Mouse (Mus musculus) adrenal gland, postnatal 10 days (tissue): ENCODE results near the gene Tnfrsf13b. TPM values are rescaled to one million over a fixed set of nuclear protein-coding genes. Genes with fewer than 3 reads are reported as not detected.
"Not testable (repeated sequence)": the region's sequence is repeated elsewhere in the genome, so short reads cannot be mapped to it uniquely, and the experiment has no call there.

ENCODE experiments used
- DNase-seq: peaks from one replicate; pipeline ENCODE4 v3.0.0; 2021; ENCODE audit warnings: mixed read lengths
- total RNA-seq, 2 experiments: library from RNA; stranded (reverse); gene quantifications; 2 replicates each; pipeline ENCODE4 v1.2.3; 2021

Tnfrsf13b gene
- total RNA-seq, 2 experiments from 2014 or later: 1.8 to 2.5 TPM

- not testable (repeated sequence) for DNase-seq
Measured at GRCm38 (mm10) chr11:61173477-61173876, 46.9 kb downstream of the Tnfrsf13b start.

- peak; percentile 71 for DNase-seq
Measured at GRCm38 (mm10) chr11:61174291-61174820, 47.8 kb downstream of the Tnfrsf13b start.

GRCm38 (mm10) chr11:61174821-61175658 is 48.5 kb downstream of the Tnfrsf13b start, which contains the start of gene Usp22:
Usp22 (minus strand) TSS chr11:61175055.
- peak; percentile 99 for DNase-seq

GRCm38 (mm10) chr11:61175778-61176177 is 49.2 kb downstream of the Tnfrsf13b start:
- DNase-seq: no peak

- DNase-seq: no peak
Measured at GRCm38 (mm10) chr11:61176321-61176720, 49.8 kb downstream of the Tnfrsf13b start.

- DNase-seq: no peak
Measured at GRCm38 (mm10) chr11:61180361-61180760, 53.8 kb downstream of the Tnfrsf13b start.

- DNase-seq: no peak
Measured at GRCm38 (mm10) chr11:61181624-61182023, 55.1 kb downstream of the Tnfrsf13b start.

GRCm38 (mm10) chr11:61183820-61184219 is 57.3 kb downstream of the Tnfrsf13b start:
- DNase-seq: no peak

- no peak for DNase-seq
Measured at GRCm38 (mm10) chr11:61190776-61191175, 64.2 kb downstream of the Tnfrsf13b start.

- not testable (repeated sequence) for DNase-seq
Measured at GRCm38 (mm10) chr11:61192123-61192522, 65.6 kb downstream of the Tnfrsf13b start.

- no peak for DNase-seq
Measured at GRCm38 (mm10) chr11:61192779-61193178, 66.2 kb downstream of the Tnfrsf13b start.

- peak; percentile 91 for DNase-seq
Measured at GRCm38 (mm10) chr11:61193392-61193791, 66.8 kb downstream of the Tnfrsf13b start.

- DNase-seq: no peak
Measured at GRCm38 (mm10) chr11:61196616-61197353, 70.2 kb downstream of the Tnfrsf13b start.

GRCm38 (mm10) chr11:61197935-61198334 is 71.4 kb downstream of the Tnfrsf13b start:
- DNase-seq: peak; percentile 10

Other genes with a start within 250 kb of the Tnfrsf13b start
- 10 to 100 TPM; 51.9 to 54.1 TPM for gene Tmem11, start 247.5 kb upstream of the Tnfrsf13b start, total RNA-seq
- gene Natd1, start 212.0 kb upstream of the Tnfrsf13b start, total RNA-seq: 10 to 100 TPM; 21.4 to 28.0 TPM
- gene Map2k3, start 194.7 kb upstream of the Tnfrsf13b start, total RNA-seq: 10 to 100 TPM; 64.6 to 81.5 TPM
- gene Kcnj12, start 104.2 kb upstream of the Tnfrsf13b start, total RNA-seq: 1 to 10 TPM; 2.3 to 2.9 TPM
- 10 to 100 TPM; 60.6 to 70.6 TPM for gene Usp22, start 48.3 kb downstream of the Tnfrsf13b start, total RNA-seq
- under 1 TPM in 1 of 2 experiments, not detected in 1; 0.15 TPM for gene Aldh3a1, start 80.8 kb downstream of the Tnfrsf13b start, total RNA-seq
- gene Aldh3a2, start 140.7 kb downstream of the Tnfrsf13b start, total RNA-seq: 10 to 100 TPM; 67.7 to 74.7 TPM
- gene Slc47a2, start 216.1 kb downstream of the Tnfrsf13b start, total RNA-seq: not detected